ENCODE assay signal across 8 mouse cellular contexts in genomic region chr13:32179906-32180305, GRCm38 (mm10).
DNase-seq lines count a peak whose midpoint lies in the region; ATAC-seq and TF ChIP-seq lines count a peak whose summit lies in the region.

No protein-coding gene starts in this region.

- no peak for TF ChIP-seq CTCF in kidney, postnatal 0 days (IDR thresholded peaks at IDR 0.05; ENCODE audit: low read depth)

- no peaks in the 10 kb centered on the region for H3K36me3 ChIP-seq in kidney, embryonic 16.5 days (ENCODE audit: insufficient read depth, low read length)
- no peaks in the 10 kb centered on the region for H3K36me3 ChIP-seq in kidney, postnatal 0 days (ENCODE audit: insufficient read depth, low read length)
- no peaks in the 10 kb centered on the region for H3K36me3 ChIP-seq in midbrain, embryonic 15.5 days (replicated peaks)

- H3K27me3 ChIP-seq in kidney, embryonic 16.5 days (ENCODE audit: insufficient read depth, low read length) = no peaks in the 10 kb centered on the region
- H3K27me3 ChIP-seq in kidney, postnatal 0 days (ENCODE audit: insufficient read depth, low read length) = no peaks in the 10 kb centered on the region
- H3K27me3 ChIP-seq in midbrain, embryonic 15.5 days (replicated peaks) = no peaks in the 10 kb centered on the region

- H3K27ac ChIP-seq in kidney, embryonic 16.5 days (ENCODE audit: low read length) = no peak overlapping the region
- no peak overlapping the region for H3K27ac ChIP-seq in kidney, postnatal 0 days
- no peak overlapping the region for H3K27ac ChIP-seq in midbrain, embryonic 15.5 days

- H3K4me2 ChIP-seq in kidney, embryonic 16.5 days (replicated peaks; ENCODE audit: low read depth, low read length) = no peak overlapping the region
- no peak overlapping the region for H3K4me2 ChIP-seq in kidney, postnatal 0 days (ENCODE audit: low read length)
- no peak overlapping the region for H3K4me2 ChIP-seq in midbrain, embryonic 15.5 days

- no peak for DNase-seq in kidney, adult 9 months
- DNase-seq in heart, adult 11 months = peak; percentile 89
- peak; percentile 74 for DNase-seq in kidney, postnatal 0 days (ENCODE audit: low spot score)
- DNase-seq in frontal cortex, postnatal 14 days (ENCODE audit: low spot score in 2 of 2) = no peak
- no peak for DNase-seq in left cerebral cortex, adult 8-10 months (ENCODE audit: low spot score in 2 of 2)

- WGBS in kidney, embryonic 16.5 days = 18% methylated on average over 3 of the region's 3 CpGs
- WGBS in kidney, postnatal 0 days = 22% methylated on average over 3 of the region's 3 CpGs
- WGBS in midbrain, embryonic 15.5 days = 13% methylated on average over 3 of the region's 3 CpGs

- H3K4me3 ChIP-seq in kidney, embryonic 16.5 days (ENCODE audit: low read length) = no peak overlapping the region
- no peak overlapping the region for H3K4me3 ChIP-seq in kidney, postnatal 0 days (replicated peaks; ENCODE audit: low read depth, low read length)
- no peak overlapping the region for H3K4me3 ChIP-seq in midbrain, embryonic 15.5 days

- peaks cover 18% of the 10 kb centered on the region for H3K4me1 ChIP-seq in kidney, embryonic 16.5 days (ENCODE audit: insufficient read depth, low read length)
- peaks cover 4% of the 10 kb centered on the region; the same call in 1 of the 2 replicates for H3K4me1 ChIP-seq in kidney, postnatal 0 days (replicated peaks; ENCODE audit: insufficient read depth, low read length)
- 0 out of 2 replicates have a peak, but pooled peaks cover 5% of the 10 kb centered on the region for H3K4me1 ChIP-seq in midbrain, embryonic 15.5 days

- H3K9me3 ChIP-seq in kidney, embryonic 16.5 days (ENCODE audit: low read length) = no peaks in the 10 kb centered on the region
- H3K9me3 ChIP-seq in kidney, postnatal 0 days (replicated peaks; ENCODE audit: low read length) = no peaks in the 10 kb centered on the region
- no peaks in the 10 kb centered on the region for H3K9me3 ChIP-seq in midbrain, embryonic 15.5 days

- no peak overlapping the region for H3K9ac ChIP-seq in kidney, embryonic 16.5 days (replicated peaks; ENCODE audit: low read length)
- no peak overlapping the region for H3K9ac ChIP-seq in kidney, postnatal 0 days (ENCODE audit: low read depth, low read length)
- H3K9ac ChIP-seq in midbrain, embryonic 15.5 days = no peak overlapping the region

- ATAC-seq in kidney, embryonic 16.5 days (ENCODE audit: low FRiP score, low TSS enrichment) = peak; percentile 82
- no peak for ATAC-seq in kidney, postnatal 0 days (replicated peaks; ENCODE audit: low FRiP score, low read depth)
- ATAC-seq in midbrain, embryonic 15.5 days (replicated peaks) = peak; percentile 86
- no peak for ATAC-seq in erythroid progenitor cell, adult 5-6 weeks (replicated peaks; ENCODE audit: low FRiP score, poor library complexity, severe bottlenecking)

Comparison
In these comparisons a context has a peak if more than half of its experiments do, and no peak if none do; other contexts are left out.
1. ATAC-seq: peak in kidney, embryonic 16.5 days (single experiment) and midbrain, embryonic 15.5 days (single experiment); none in kidney, postnatal 0 days (single experiment) and erythroid progenitor cell, adult 5-6 weeks (single experiment).
2. DNase-seq: peak in heart, adult 11 months (single experiment) and kidney, postnatal 0 days (single experiment); none in kidney, adult 9 months (single experiment), frontal cortex, postnatal 14 days (0 of 2) and left cerebral cortex, adult 8-10 months (0 of 2).